Mouse (Mus musculus): Measurements from ENCODE around the gene Pitpnc1.

GRCm38 (mm10) chr11:107302141-107302540 is 168.4 kb downstream of the Pitpnc1 start:
- no peak for TF ChIP-seq CTCF (conservative IDR thresholded peaks at IDR 0.05; ENCODE audit: low read length)
- TF ChIP-seq NANOG (IDR thresholded peaks at IDR 0.05; ENCODE audit: borderline replicate concordance, low read length): no peak
- no peak for TF ChIP-seq POU5F1 (IDR thresholded peaks at IDR 0.05; ENCODE audit: borderline replicate concordance, low read length)

Measured in E14TG2a.4 (cell line).